Mouse (Mus musculus): ENCODE results near the gene Olfr625-ps1. TPM values are rescaled to one million over a fixed set of nuclear protein-coding genes. Genes with fewer than 3 reads are reported as not detected.
"Not testable (repeated sequence)": the region's sequence is repeated elsewhere in the genome, so short reads cannot be mapped to it uniquely, and the experiment has no call there.

Olfr625-ps1 gene
- total RNA-seq (2021) = not detected
- long read RNA-seq, experiment 1 = 0 reads
- long read RNA-seq, experiment 2 = 0 reads

- intact Hi-C loops (cut with DNase I; ENCODE audit: low total_unique reads) = no loop called here
- no peak for DNase-seq
Measured at GRCm38 (mm10) chr7:103682420-103682819, at the start of gene Olfr625-ps1. Gene Olfr625-ps1, plus strand, starts transcription at chr7:103682720.

- intact Hi-C loops (cut with DNase I; ENCODE audit: low total_unique reads) = no loop called here
- no peak for DNase-seq
Measured at GRCm38 (mm10) chr7:103636795-103637194, 45.7 kb upstream of the Olfr625-ps1 start.

DNA sequence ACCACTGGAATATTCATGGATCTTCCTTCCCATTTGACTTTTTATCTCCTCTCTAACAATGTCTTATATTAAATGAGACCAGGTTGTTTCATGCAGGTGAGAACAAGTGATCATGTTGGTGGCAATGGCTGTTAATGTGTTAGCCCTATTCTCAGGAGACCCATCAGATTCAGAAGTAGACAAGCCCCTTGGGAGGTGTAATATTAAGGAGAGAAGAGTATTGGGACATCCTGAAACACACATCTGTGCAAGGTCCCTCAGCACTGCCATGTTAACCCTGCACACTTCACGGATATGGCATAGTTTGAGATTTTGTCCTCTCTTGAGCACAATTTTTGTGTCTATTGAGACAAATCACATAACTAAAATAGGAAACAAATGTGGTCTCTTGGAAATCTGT, 39.9 kb upstream of the Olfr625-ps1 start, which contains the start of gene Olfr622:
Gene Olfr622 (minus strand): TSS at position 101 of the 400 bp plus-strand sequence.
- DNase-seq = no peak
- intact Hi-C loops (cut with DNase I; ENCODE audit: low total_unique reads) = no loop called here

GRCm38 (mm10) chr7:103644070-103644469, 38.5 kb upstream of the Olfr625-ps1 start:
- no peak for DNase-seq
- intact Hi-C loops (cut with DNase I; ENCODE audit: low total_unique reads) = no loop called here

GRCm38 (mm10) chr7:103663598-103663997, 18.9 kb upstream of the Olfr625-ps1 start, which contains the start of gene Olfr623:
Gene Olfr623, minus strand, starts transcription at chr7:103663698.
- DNase-seq = no peak
- intact Hi-C loops (cut with DNase I; ENCODE audit: low total_unique reads) = no loop called here

DNA sequence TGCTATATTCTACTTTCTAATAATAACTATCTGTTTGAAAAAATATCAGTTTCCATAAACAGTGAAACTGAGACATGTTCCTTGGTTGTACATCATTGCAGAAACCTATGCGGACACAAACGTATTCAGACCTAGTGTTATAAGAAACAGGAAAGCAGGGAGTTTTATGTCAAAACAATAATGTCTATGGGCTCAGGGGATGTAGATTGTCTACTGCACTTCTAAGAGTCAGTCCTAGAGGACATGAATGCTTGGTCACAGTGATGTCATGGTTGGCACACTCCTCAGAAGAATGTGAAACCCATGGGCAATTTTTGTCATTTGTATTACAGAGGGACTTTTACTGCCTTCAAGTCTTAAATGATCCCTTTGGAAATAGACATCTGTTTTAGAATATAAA, 11.4 kb upstream of the Olfr625-ps1 start, which contains the start of gene Olfr624:
Gene Olfr624 (minus strand): TSS at position 101 of the 400 bp plus-strand sequence.
- DNase-seq = no peak
- intact Hi-C loops (cut with DNase I; ENCODE audit: low total_unique reads) = no loop called here

DNA sequence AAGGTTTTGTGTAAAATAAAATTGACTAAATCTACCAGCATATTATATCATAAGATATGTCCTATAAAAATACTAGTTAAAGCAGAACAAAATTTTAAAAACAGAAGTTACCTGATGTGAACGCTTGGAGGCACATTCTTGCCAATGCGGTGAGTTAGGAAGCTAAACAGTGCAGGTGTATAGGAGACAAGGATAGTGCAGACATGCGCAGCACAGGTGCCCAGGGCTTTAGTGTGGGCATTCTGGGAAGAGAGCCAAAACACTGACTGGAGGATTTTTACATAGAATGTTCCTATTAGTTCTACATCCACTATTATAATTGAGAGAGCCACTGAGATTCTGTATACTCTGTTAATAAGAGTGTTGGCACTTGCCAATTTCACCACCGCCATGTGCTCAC, 16.9 kb downstream of the Olfr625-ps1 start:
- intact Hi-C loops (cut with DNase I; ENCODE audit: low total_unique reads) = no loop called here

DNA sequence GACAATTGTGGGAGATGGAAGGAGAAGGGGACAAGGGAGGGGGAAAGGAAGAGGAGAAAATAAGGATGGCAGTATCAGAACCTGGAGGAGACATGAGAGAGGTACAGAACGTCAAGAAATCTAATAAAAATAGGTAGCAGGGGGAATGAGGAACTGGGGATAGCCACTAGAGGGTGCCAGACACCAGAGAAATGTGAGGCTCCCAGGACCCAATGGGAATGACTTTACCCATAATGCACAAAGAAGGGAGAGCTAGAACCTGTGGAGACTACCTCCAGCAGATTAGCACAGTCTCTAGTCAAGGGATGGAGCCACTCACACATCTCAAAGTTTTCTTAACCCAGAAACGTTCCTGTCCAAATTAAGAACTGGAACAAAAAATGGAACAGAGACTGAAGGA, 29.5 kb downstream of the Olfr625-ps1 start:
- intact Hi-C loops (cut with DNase I; ENCODE audit: low total_unique reads) = no loop called here

More for the DNA sequence above, 16.9 kb downstream of the Olfr625-ps1 start:
- no peak for DNase-seq

DNA sequence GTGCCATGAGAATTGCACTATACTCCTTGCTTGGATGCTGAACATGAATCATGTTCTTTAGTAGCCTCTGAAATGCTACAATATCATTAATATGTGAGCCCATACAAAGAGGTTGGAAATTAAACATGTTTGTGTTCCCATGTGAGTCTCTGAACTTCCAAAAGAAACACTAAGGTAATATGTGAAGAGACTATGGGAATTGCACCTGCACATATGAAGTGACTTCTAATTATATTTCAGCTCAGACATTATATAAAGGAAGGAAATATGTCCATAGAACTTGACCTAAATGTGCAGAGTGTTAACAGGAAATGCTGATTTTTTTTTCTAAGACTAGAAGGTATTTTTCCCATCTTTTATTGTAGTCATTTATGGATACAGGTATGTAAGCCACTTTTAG, 31.9 kb downstream of the Olfr625-ps1 start, which contains the start of gene Olfr243:
Gene Olfr243 (plus strand): TSS at position 301 of the 400 bp plus-strand sequence.
- DNase-seq = no peak
- intact Hi-C loops (cut with DNase I; ENCODE audit: low total_unique reads) = no loop called here

More for the DNA sequence above, 29.5 kb downstream of the Olfr625-ps1 start:
- DNase-seq = no peak

DNA sequence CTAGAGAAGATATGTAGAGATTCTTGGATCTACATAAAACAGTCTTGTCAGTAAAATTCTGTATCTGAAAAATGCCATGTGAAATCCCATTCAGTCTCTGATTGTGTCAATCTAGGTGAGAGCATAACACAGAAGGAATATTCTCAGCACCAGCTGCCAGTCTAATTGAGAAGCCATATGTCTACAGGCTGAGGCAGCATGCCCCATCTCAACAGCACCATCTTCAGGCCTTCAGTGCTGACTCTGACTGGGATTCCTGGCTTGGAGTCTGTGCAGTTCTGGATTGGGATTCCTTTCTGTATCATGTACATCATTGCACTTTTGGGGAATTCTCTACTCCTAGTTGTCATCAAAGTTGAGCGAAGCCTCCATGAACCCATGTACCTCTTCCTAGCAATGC, 33.9 kb downstream of the Olfr625-ps1 start:
- intact Hi-C loops (cut with DNase I; ENCODE audit: low total_unique reads); DNase-seq: not testable (repeated sequence)

GRCm38 (mm10) chr7:103730074-103730473, 47.6 kb downstream of the Olfr625-ps1 start, which contains the start of gene Olfr628:
Gene Olfr628, plus strand, starts transcription at chr7:103730374.
- intact Hi-C loops (cut with DNase I; ENCODE audit: low total_unique reads) = no loop called here
- DNase-seq = no peak

Other genes with a start within 250 kb of the Olfr625-ps1 start
- gene Olfr605, start 237.3 kb upstream of the Olfr625-ps1 start, total RNA-seq (2021) = not detected
- not detected for gene Olfr606, start 233.7 kb upstream of the Olfr625-ps1 start, total RNA-seq (2021)
- gene Olfr607, start 218.6 kb upstream of the Olfr625-ps1 start, total RNA-seq (2021) = not detected
- gene Olfr608, start 212.8 kb upstream of the Olfr625-ps1 start, total RNA-seq (2021) = not detected
- gene Olfr609, start 184.7 kb upstream of the Olfr625-ps1 start, total RNA-seq (2021) = not detected
- not detected for gene Olfr610, start 170.6 kb upstream of the Olfr625-ps1 start, total RNA-seq (2021)
- gene Olfr611, start 161.9 kb upstream of the Olfr625-ps1 start, total RNA-seq (2021) = not detected
- gene Olfr612, start 140.0 kb upstream of the Olfr625-ps1 start, total RNA-seq (2021) = not detected
- gene Olfr613, start 134.6 kb upstream of the Olfr625-ps1 start, total RNA-seq (2021) = not detected
- not detected for gene Olfr615, start 126.6 kb upstream of the Olfr625-ps1 start, total RNA-seq (2021)
- gene Olfr616, start 113.6 kb upstream of the Olfr625-ps1 start, total RNA-seq (2021) = not detected
- gene Olfr617, start 109.7 kb upstream of the Olfr625-ps1 start, total RNA-seq (2021) = not detected
- gene Olfr618, start 92.6 kb upstream of the Olfr625-ps1 start, total RNA-seq (2021) = not detected
- gene Olfr619, start 82.1 kb upstream of the Olfr625-ps1 start, total RNA-seq (2021) = not detected
- gene Olfr620, start 70.2 kb upstream of the Olfr625-ps1 start, total RNA-seq (2021) = not detected
- gene Olfr622, start 40.0 kb upstream of the Olfr625-ps1 start, total RNA-seq (2021) = not detected
- not detected for gene Olfr623, start 19.0 kb upstream of the Olfr625-ps1 start, total RNA-seq (2021)
- not detected for gene Olfr624, start 11.5 kb upstream of the Olfr625-ps1 start, total RNA-seq (2021)
- gene Olfr243, start 32.0 kb downstream of the Olfr625-ps1 start, total RNA-seq (2021) = not detected
- not detected for gene Olfr628, start 47.7 kb downstream of the Olfr625-ps1 start, total RNA-seq (2021)
- not detected for gene Olfr629, start 62.2 kb downstream of the Olfr625-ps1 start, total RNA-seq (2021)
- not detected for gene Olfr630, start 74.6 kb downstream of the Olfr625-ps1 start, total RNA-seq (2021)
- not detected for gene Olfr69, start 88.9 kb downstream of the Olfr625-ps1 start, total RNA-seq (2021)
- gene Olfr68, start 97.0 kb downstream of the Olfr625-ps1 start, total RNA-seq (2021) = not detected
- gene Olfr67, start 109.1 kb downstream of the Olfr625-ps1 start, total RNA-seq (2021) = not detected
- 100 to 1,000 TPM; 114 to 127 TPM for gene Hbb-bt, start 131.3 kb downstream of the Olfr625-ps1 start, total RNA-seq (2021)
- 1,000 to 10,000 TPM; 1,097 to 1,122 TPM for gene Hbb-bs, start 145.4 kb downstream of the Olfr625-ps1 start, total RNA-seq (2021)
- not detected for gene Hbb-bh2, start 157.8 kb downstream of the Olfr625-ps1 start, total RNA-seq (2021)
- not detected for gene Hbb-bh1, start 160.4 kb downstream of the Olfr625-ps1 start, total RNA-seq (2021)
- not detected for gene Hbb-y, start 170.5 kb downstream of the Olfr625-ps1 start, total RNA-seq (2021)
- not detected for gene Olfr66, start 203.5 kb downstream of the Olfr625-ps1 start, total RNA-seq (2021)
- gene Olfr64, start 211.8 kb downstream of the Olfr625-ps1 start, total RNA-seq (2021) = not detected
- not detected for gene Olfr65, start 220.8 kb downstream of the Olfr625-ps1 start, total RNA-seq (2021)
- not detected for gene Olfr631, start 246.1 kb downstream of the Olfr625-ps1 start, total RNA-seq (2021)

All from gastrocnemius, postnatal 14 days (tissue).